Mouse (Mus musculus): ENCODE measurements at regions not wholly inside any gene's neighbourhood (a gene's known extent, or its start where the extent isn't known, plus 50 kb on each side); places are given as distances from the start of the nearest gene placed in this dataset.
A peak's percentile ranks its signal among the peaks of the same experiment; 100 is the strongest.

DNA sequence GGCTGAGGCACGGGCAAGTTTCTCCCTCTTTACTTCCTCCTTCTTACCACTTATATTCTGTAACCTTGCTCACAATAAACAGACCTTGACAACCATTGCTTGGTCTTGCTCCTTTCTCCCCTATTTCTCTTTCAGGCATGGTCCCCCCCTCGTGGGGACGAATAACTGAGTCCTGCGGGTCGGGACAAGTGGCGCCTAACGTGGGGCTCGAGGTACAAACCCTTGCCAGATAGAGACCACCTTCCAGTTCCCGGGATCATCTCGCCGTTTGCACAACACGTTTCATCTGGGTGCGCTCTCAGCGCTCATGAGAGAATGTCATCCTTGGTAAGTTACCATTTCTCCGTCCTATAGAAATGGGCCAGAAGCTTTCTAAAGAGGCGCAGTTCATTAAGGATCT is 79.6 kb upstream of the Foxn3 start:
- no peaks in the 10 kb centered on the region for H3K36me3 ChIP-seq (ENCODE audit: control insufficient read depth, insufficient read depth, low read length)
- H3K4me2 ChIP-seq (ENCODE audit: low read depth, low read length) = no peak overlapping the region
- no peak overlapping the region for H3K4me3 ChIP-seq (ENCODE audit: low read length)
- WGBS = 95% methylated on average over 16 of the region's 16 CpGs
- ATAC-seq = no peak
- no peak overlapping the region for H3K9ac ChIP-seq (ENCODE audit: low read depth, low read length)
- no peak overlapping the region for H3K27ac ChIP-seq (ENCODE audit: low read length)
- peaks cover 13% of the 10 kb centered on the region for H3K9me3 ChIP-seq (ENCODE audit: control insufficient read depth, low read length)
- H3K4me1 ChIP-seq (ENCODE audit: control insufficient read depth, insufficient read depth, low read length) = no peaks in the 10 kb centered on the region
- no peaks in the 10 kb centered on the region for H3K27me3 ChIP-seq (replicated peaks; ENCODE audit: control insufficient read depth, insufficient read depth, low read length)

DNA sequence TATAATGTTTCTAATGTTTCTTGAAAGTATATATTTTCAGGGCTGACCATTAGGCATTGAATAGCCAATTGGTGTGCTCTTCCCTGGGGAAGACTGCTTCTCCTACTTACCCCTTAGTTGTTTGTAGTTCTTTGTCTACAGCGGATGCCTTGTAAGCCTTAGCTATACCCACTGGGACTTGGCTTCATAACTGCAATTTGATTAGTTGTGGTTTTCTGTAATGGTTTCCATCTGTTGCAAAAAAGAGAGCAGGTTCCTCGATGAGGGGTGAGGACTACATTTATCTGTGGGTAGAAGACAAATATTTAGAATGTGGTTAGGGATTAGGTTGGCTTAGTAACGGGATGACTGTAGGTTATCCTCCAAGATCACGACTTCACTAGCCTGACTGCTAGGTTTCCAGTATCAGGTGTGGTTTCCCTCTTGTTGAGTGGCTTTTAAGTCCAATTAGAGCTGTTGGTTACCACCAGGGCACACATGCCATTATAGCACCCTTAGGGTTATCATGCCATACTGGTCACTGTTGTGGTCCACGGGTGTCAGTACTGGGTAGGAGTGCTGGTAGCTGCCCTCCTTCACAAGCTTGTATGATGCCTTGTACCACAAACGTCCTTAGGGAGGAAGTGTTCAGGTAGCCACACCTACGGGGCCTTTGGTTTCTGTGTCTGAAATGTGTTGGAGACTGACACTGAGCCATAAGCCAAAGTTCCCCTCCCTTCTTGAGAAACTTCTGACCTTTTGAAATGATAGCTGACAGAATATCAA is 78.9 kb upstream of the Foxn3 start:
- no peaks in the 10 kb centered on the region for H3K4me1 ChIP-seq (ENCODE audit: control insufficient read depth, insufficient read depth, low read length)
- H3K36me3 ChIP-seq (ENCODE audit: control insufficient read depth, insufficient read depth, low read length) = no peaks in the 10 kb centered on the region
- no peak overlapping the region for H3K9ac ChIP-seq (ENCODE audit: low read depth, low read length)
- ATAC-seq = no peak
- WGBS = 84% methylated on average over 7 of the region's 7 CpGs
- H3K27ac ChIP-seq (ENCODE audit: low read length) = no peak overlapping the region
- H3K4me3 ChIP-seq (ENCODE audit: low read length) = no peak overlapping the region
- H3K9me3 ChIP-seq (ENCODE audit: control insufficient read depth, low read length) = peaks cover 13% of the 10 kb centered on the region
- H3K27me3 ChIP-seq (replicated peaks; ENCODE audit: control insufficient read depth, insufficient read depth, low read length) = no peaks in the 10 kb centered on the region
- no peak overlapping the region for H3K4me2 ChIP-seq (ENCODE audit: low read depth, low read length)

DNA sequence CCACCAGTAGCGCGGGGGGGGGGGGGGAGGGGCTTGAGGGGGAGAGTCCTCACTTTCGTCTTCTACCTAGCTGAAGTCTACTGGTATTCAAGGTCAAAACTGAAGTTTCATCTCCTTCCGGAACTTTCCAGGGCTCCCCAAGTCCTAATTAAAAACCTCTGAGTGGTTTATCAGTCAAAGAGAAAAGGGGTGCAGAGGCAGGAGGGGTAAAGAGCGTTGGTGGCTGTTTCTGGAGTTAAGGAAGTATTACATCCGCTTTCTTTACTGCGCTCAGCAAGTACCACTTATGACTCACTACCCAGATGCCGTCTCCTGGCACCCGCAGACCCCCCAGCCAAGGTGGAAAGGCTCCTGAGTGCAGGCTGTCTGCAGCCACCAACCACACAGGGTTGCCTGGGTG is 77.9 kb upstream of the Foxn3 start:
- no peaks in the 10 kb centered on the region for H3K27me3 ChIP-seq (replicated peaks; ENCODE audit: control insufficient read depth, insufficient read depth, low read length)
- 52% methylated on average over 7 of the region's 9 CpGs for WGBS
- no peak overlapping the region for H3K27ac ChIP-seq (ENCODE audit: low read length)
- peaks cover 13% of the 10 kb centered on the region for H3K9me3 ChIP-seq (ENCODE audit: control insufficient read depth, low read length)
- H3K36me3 ChIP-seq (ENCODE audit: control insufficient read depth, insufficient read depth, low read length) = no peaks in the 10 kb centered on the region
- H3K9ac ChIP-seq (ENCODE audit: low read depth, low read length) = no peak overlapping the region
- no peaks in the 10 kb centered on the region for H3K4me1 ChIP-seq (ENCODE audit: control insufficient read depth, insufficient read depth, low read length)
- no peak overlapping the region for H3K4me3 ChIP-seq (ENCODE audit: low read length)
- no peak for ATAC-seq
- H3K4me2 ChIP-seq (ENCODE audit: low read depth, low read length) = 0 out of 2 replicates have a peak overlapping the region, but pooled peaks have one; percentile 7

DNA sequence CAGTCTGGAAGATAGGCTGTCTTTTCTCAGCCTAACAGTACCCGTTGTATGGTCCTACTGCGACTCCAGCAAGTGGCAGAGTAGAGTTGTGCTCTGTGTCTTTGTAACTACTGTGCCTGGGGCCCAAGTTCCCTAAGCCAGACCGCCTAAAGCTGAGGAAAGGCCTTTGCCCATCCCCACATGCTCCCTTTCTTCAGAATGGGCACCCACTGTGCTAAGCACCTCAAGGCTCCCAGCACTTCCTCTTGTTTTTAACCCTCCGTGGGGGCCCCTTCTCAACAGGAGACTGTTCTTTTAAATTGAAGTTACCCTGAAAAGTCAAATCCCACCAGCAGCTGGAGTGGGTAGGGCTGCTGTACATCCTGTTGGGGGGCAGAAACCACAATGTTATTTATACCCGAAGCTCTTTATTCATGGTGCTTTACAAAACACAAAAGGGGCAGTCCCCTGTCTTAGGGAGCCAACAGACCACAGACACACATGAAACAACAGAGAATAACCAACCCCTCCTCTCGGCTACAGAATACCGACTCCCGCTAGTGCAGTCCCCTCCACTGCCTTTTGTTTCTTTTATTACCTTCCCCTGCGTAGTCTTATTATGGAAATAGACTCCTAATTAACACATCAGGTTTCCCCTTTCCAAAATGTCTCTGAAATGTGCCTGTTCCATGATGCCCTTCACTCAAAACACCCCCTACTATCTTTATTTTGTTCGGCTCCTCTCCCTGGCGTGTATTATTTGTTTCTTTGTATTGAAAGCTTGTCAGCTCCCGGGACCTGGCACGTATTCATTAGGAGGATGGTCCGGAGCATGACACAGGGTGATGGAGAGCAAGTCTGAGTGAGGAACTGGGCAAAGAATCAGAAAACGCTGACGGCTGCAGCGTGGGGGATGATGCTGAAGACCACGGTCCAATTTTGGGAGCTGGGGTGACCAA is 77.1 kb upstream of the Foxn3 start:
- no peak overlapping the region for H3K27ac ChIP-seq (ENCODE audit: low read length)
- no peak overlapping the region for H3K9ac ChIP-seq (ENCODE audit: low read depth, low read length)
- 26% methylated on average over 18 of the region's 18 CpGs for WGBS
- H3K9me3 ChIP-seq (ENCODE audit: control insufficient read depth, low read length) = peaks cover 13% of the 10 kb centered on the region
- H3K4me3 ChIP-seq (ENCODE audit: low read length) = no peak overlapping the region
- no peak overlapping the region for H3K4me2 ChIP-seq (ENCODE audit: low read depth, low read length)
- no peaks in the 10 kb centered on the region for H3K4me1 ChIP-seq (ENCODE audit: control insufficient read depth, insufficient read depth, low read length)
- ATAC-seq = no peak
- H3K36me3 ChIP-seq (ENCODE audit: control insufficient read depth, insufficient read depth, low read length) = no peaks in the 10 kb centered on the region
- H3K27me3 ChIP-seq (replicated peaks; ENCODE audit: control insufficient read depth, insufficient read depth, low read length) = no peaks in the 10 kb centered on the region

DNA sequence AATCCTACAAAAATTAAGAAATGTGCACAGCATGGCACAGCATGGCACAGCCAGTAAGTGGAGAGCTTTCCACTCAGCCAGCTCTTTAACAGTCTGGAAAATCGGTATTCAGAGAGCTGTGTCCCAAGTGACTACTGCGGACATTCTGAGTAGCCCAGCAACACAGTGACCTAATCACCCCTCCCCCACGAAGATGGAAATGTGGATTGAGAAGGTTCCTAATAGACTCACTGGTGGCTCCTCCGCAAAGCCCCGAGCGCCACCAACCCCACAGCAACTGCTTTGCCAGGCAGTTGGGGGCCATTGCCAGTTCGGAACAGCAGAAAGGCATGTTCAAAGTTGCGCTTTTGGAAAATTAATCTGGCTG is 76.4 kb upstream of the Foxn3 start:
- H3K4me2 ChIP-seq (ENCODE audit: low read depth, low read length) = no peak overlapping the region
- no peak overlapping the region for H3K9ac ChIP-seq (ENCODE audit: low read depth, low read length)
- no peaks in the 10 kb centered on the region for H3K4me1 ChIP-seq (ENCODE audit: control insufficient read depth, insufficient read depth, low read length)
- H3K9me3 ChIP-seq (ENCODE audit: control insufficient read depth, low read length) = peaks cover 11% of the 10 kb centered on the region
- no peaks in the 10 kb centered on the region for H3K27me3 ChIP-seq (replicated peaks; ENCODE audit: control insufficient read depth, insufficient read depth, low read length)
- ATAC-seq = no peak
- H3K36me3 ChIP-seq (ENCODE audit: control insufficient read depth, insufficient read depth, low read length) = no peaks in the 10 kb centered on the region
- H3K4me3 ChIP-seq (ENCODE audit: low read length) = no peak overlapping the region
- 40% methylated on average over 8 of the region's 8 CpGs for WGBS
- H3K27ac ChIP-seq (ENCODE audit: low read length) = no peak overlapping the region

DNA sequence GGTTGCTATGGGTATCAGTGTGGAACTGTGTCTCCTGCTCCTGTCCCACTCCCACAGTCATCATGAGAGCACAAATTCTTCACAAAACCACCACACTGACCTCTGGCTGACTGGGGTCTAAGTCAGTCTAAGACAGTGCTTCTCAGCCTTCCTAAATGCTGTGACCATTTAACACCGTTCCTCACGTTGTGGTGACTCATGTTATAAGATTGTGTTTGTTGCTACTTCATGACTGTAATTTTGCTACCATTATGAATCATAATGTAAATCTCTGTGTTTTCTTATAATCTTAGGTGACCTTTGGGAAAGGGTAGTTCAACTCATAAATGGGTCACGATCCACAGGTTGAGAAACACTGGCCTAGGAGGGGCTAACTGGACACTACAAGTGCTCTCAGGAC is 75.7 kb upstream of the Foxn3 start:
- Histone ChIP-seq H3K4me3 (ENCODE audit: low read length) (no peak overlapping the region), H3K27ac (ENCODE audit: low read length) (no peak overlapping the region), H3K4me1 (ENCODE audit: control insufficient read depth, insufficient read depth, low read length) (no peaks in the 10 kb centered on the region), H3K4me2 (ENCODE audit: low read depth, low read length) (no peak overlapping the region), H3K9me3 (ENCODE audit: control insufficient read depth, low read length) (peaks cover 10% of the 10 kb centered on the region; the same call in 1 of the 2 replicates), H3K9ac (ENCODE audit: low read depth, low read length) (no peak overlapping the region), H3K27me3 (replicated peaks; ENCODE audit: control insufficient read depth, insufficient read depth, low read length) (no peaks in the 10 kb centered on the region), H3K36me3 (ENCODE audit: control insufficient read depth, insufficient read depth, low read length) (no peaks in the 10 kb centered on the region)
- 80% methylated on average over 3 of the region's 3 CpGs for WGBS
- no peak for ATAC-seq

DNA sequence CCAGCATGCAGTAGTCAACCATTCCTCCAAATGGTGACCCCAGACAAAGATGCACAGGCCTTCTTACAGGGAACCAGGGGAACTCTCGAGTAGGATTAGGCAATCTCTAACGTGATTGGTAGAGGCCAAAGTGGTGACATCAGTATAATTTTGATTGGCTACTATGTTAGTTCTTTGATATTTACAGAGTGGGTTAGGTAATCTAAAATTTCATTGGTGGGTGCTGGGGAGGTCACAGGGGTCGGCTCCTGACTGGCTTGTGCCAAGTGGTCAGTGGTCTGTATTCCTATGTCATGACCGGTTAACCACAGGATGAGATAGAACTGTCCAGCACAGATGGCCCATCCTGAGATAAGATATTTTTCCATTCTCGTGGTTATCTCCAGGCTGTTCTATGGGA is 74.6 kb upstream of the Foxn3 start:
- 79% methylated on average over 5 of the region's 5 CpGs for WGBS
- Histone ChIP-seq H3K4me3 (ENCODE audit: low read length) (no peak overlapping the region), H3K9ac (ENCODE audit: low read depth, low read length) (no peak overlapping the region), H3K36me3 (ENCODE audit: control insufficient read depth, insufficient read depth, low read length) (no peaks in the 10 kb centered on the region), H3K4me1 (ENCODE audit: control insufficient read depth, insufficient read depth, low read length) (no peaks in the 10 kb centered on the region), H3K9me3 (ENCODE audit: control insufficient read depth, low read length) (peaks cover 6% of the 10 kb centered on the region; the same call in 1 of the 2 replicates), H3K27me3 (replicated peaks; ENCODE audit: control insufficient read depth, insufficient read depth, low read length) (no peaks in the 10 kb centered on the region), H3K4me2 (ENCODE audit: low read depth, low read length) (no peak overlapping the region), H3K27ac (ENCODE audit: low read length) (no peak overlapping the region)
- ATAC-seq = no peak

DNA sequence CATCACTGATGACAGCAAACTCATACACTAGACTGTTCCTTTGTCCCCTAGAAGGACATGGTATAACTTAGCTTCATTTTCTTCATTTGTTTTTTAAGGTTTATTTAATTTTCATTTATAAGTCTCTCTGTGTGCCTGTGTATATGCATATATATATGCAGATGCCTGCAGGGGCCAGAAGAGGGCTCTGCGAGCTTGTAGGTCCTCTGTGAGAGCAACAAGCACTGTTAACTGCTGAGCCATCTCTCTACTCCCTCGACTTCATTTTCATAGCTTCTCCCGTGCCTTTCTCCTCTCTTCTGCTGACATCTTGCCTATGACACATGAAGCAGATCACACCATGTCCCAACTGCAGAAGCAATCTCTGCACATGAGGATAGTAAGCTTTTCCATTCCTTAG is 72.9 kb upstream of the Foxn3 start:
- H3K4me3 ChIP-seq (ENCODE audit: low read length) = no peak overlapping the region
- no peaks in the 10 kb centered on the region for H3K4me1 ChIP-seq (ENCODE audit: control insufficient read depth, insufficient read depth, low read length)
- ATAC-seq = no peak
- WGBS = 82% methylated on average over 3 of the region's 3 CpGs
- no peaks in the 10 kb centered on the region for H3K36me3 ChIP-seq (ENCODE audit: control insufficient read depth, insufficient read depth, low read length)
- no peak overlapping the region for H3K27ac ChIP-seq (ENCODE audit: low read length)
- H3K9me3 ChIP-seq (ENCODE audit: control insufficient read depth, low read length) = no peaks in the 10 kb centered on the region; the same call in 1 of the 2 replicates
- H3K9ac ChIP-seq (ENCODE audit: low read depth, low read length) = no peak overlapping the region
- no peak overlapping the region for H3K4me2 ChIP-seq (ENCODE audit: low read depth, low read length)
- no peaks in the 10 kb centered on the region for H3K27me3 ChIP-seq (replicated peaks; ENCODE audit: control insufficient read depth, insufficient read depth, low read length)

DNA sequence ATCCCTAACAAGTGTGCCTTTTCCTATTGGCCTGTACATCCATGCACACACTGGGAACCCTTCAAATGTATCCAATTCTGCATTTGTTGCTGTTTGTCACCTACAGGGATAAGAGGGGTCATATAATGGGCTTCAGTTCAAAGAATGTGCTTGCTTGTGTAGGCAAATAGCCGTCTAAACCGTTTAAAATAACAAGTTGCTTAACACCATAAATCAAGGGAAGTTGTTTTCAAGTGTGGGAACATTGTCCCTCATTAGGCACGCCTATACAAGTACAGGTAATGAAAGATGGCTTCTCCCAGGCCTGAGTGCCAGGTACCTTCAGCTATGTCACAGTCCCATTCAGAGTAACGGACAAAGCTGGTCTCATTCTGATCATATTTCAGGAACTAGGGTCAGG is 72.0 kb upstream of the Foxn3 start:
- Histone ChIP-seq H3K9me3 (ENCODE audit: control insufficient read depth, low read length) (no peaks in the 10 kb centered on the region; the same call in 1 of the 2 replicates), H3K27me3 (replicated peaks; ENCODE audit: control insufficient read depth, insufficient read depth, low read length) (no peaks in the 10 kb centered on the region), H3K4me3 (ENCODE audit: low read length) (no peak overlapping the region), H3K4me2 (ENCODE audit: low read depth, low read length) (no peak overlapping the region), H3K27ac (ENCODE audit: low read length) (no peak overlapping the region), H3K4me1 (ENCODE audit: control insufficient read depth, insufficient read depth, low read length) (no peaks in the 10 kb centered on the region), H3K36me3 (ENCODE audit: control insufficient read depth, insufficient read depth, low read length) (no peaks in the 10 kb centered on the region), H3K9ac (ENCODE audit: low read depth, low read length) (no peak overlapping the region)
- WGBS = 71% methylated on average over 4 of the region's 4 CpGs
- ATAC-seq = no peak

Measured in intestine, embryonic 16.5 days (tissue).